Mouse (Mus musculus): ENCODE data around the gene Samd5.

- TF ChIP-seq CTCF (IDR thresholded peaks at IDR 0.05) (no peak), EP300 (IDR thresholded peaks at IDR 0.05) (no peak)
Observed at GRCm38 (mm10) chr10:9718086-9718485, 43.1 kb upstream of the Samd5 start.

All from lung, postnatal 0 days (tissue).